Mouse (Mus musculus): ENCODE measurements around the gene Slitrk1.

- TF ChIP-seq CTCF (IDR thresholded peaks at IDR 0.05; ENCODE audit: extremely low read depth, insufficient read length, insufficient replicate concordance, low read depth, low read length) (no peak), POLR2A (IDR thresholded peaks at IDR 0.05; ENCODE audit: low read depth, low read length) (no peak)
These were observed 1.7 kb downstream of the Slitrk1 start for GRCm38 (mm10) chr14:108912021-108912875.

Data from small intestine, adult 2 months (tissue).